Mouse (Mus musculus) spleen, adult 2 months (tissue): ENCODE data around the gene C1s1.
"Not testable (repeated sequence)": the region's sequence is repeated elsewhere in the genome, so short reads cannot be mapped to it uniquely, and the experiment has no call there.

Experiments
- CTCF ChIP-seq: fragments of 200-500 bp; IDR thresholded peaks from 2 replicates; pipeline ENCODE4 v1.5.1; 2011; ENCODE audit warnings: mild to moderate bottlenecking, inconsistent platforms; ENCODE audit not compliant: insufficient read depth, insufficient read length, insufficient replicate concordance; ENCODE audit errors: extremely low read depth
- POLR2A ChIP-seq: fragments of 200-500 bp; IDR thresholded peaks from 2 replicates; pipeline ENCODE4 v1.6.1; 2011; ENCODE audit warnings: low read depth, low read length, inconsistent platforms

- not testable (repeated sequence) for TF ChIP-seq CTCF, POLR2A
Measured at GRCm38 (mm10) chr6:124555956-124556355, 13.8 kb upstream of the C1s1 start.
